Mouse (Mus musculus) C2C12 (cell line): Measurements from ENCODE around the gene Ckb.

ENCODE experiments used
- CEBPB ChIP-seq: IDR thresholded peaks from one replicate; pipeline ENCODE4 v1.6.1; 2011; ENCODE audit warnings: low read depth, mild to moderate bottlenecking, control low read depth, moderate library complexity
- CTCF ChIP-seq: IDR thresholded peaks from one replicate; pipeline ENCODE4 v1.5.1; 2011; ENCODE audit not compliant: control insufficient read depth, insufficient read depth, insufficient read length
- MAX ChIP-seq: IDR thresholded peaks from one replicate; pipeline ENCODE4 v1.6.1; 2011; ENCODE audit warnings: mild to moderate bottlenecking, control low read depth
- MYOD1 ChIP-seq: IDR thresholded peaks from one replicate; pipeline ENCODE4 v1.6.1; 2011; ENCODE audit warnings: low read depth; ENCODE audit not compliant: control insufficient read depth, insufficient read length
- MYOG ChIP-seq: IDR thresholded peaks from one replicate; pipeline ENCODE4 v1.6.1; 2011; ENCODE audit not compliant: control insufficient read depth, insufficient read length; ENCODE audit errors: extremely low read depth
- USF1 ChIP-seq: IDR thresholded peaks from one replicate; pipeline ENCODE4 v1.6.1; 2011; ENCODE audit warnings: low read depth, mild to moderate bottlenecking, control low read depth, moderate library complexity

- TF ChIP-seq CTCF (no peak), MYOG (no peak), USF1 (no peak), MYOD1 (no peak), MAX (no peak), CEBPB (no peak)
These were observed 10.7 kb upstream of the Ckb start for GRCm38 (mm10) chr12:111682806-111683205.
